Mouse (Mus musculus): ENCODE measurements at regions not wholly inside any gene's neighbourhood (a gene's known extent, or its start where the extent isn't known, plus 50 kb on each side); places are given as distances from the start of the nearest gene placed in this dataset.

DNA sequence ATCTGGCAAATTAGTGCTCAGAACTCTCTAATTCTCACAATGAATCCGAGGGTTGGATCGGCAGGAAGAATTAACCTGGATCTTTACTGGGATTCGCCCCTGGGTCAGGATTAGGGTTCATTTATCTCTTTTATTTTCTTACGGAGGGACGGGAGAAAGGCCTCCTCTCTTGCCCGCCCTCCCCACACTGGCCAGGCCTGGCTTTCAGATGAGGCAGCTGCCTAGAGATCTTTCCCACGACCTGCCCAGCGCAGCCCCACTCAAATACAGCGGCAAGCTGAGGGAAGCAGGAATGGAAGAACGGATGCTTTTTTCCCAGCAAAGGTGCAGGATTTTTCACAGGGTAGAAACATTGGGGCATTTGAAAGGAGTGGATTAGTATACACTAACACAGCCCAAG is 289.9 kb downstream of the Sox9 start:
- no peak for TF ChIP-seq POLR2A (IDR thresholded peaks at IDR 0.05; ENCODE audit: low read depth, low read length)
- no peak for TF ChIP-seq CTCF (IDR thresholded peaks at IDR 0.05; ENCODE audit: borderline replicate concordance, insufficient read depth, low read length)
- Histone ChIP-seq H3K4me3 (ENCODE audit: insufficient read depth, low read length) (no peak overlapping the region), H3K4me1 (ENCODE audit: control insufficient read depth, insufficient read depth, low read length) (0 out of 2 replicates have a peak, but pooled peaks cover 2% of the 10 kb centered on the region), H3K27ac (ENCODE audit: insufficient read depth, low read length) (no peak overlapping the region)

DNA sequence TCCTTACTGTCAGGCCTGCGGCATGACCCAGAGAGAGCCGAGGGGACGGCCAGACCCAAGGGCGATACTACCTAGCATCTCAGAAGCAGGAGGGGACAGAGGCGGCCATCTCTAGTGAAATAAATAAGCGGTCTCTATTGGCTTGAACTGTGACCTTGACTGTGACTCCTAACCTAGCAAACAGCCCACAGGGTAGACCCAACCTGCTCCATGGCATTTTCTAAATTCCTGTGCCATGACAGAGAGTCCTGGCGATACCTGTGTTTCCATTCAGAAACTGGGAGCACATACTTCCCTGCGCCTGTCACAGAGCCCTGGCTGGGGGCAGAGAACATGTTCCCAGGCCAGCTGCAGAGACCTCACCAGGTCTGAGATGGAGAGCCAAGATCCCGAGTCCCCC is 292.3 kb downstream of the Sox9 start:
- H3K4me3 ChIP-seq (ENCODE audit: insufficient read depth, low read length): no peak overlapping the region
- H3K4me1 ChIP-seq (ENCODE audit: control insufficient read depth, insufficient read depth, low read length): 0 out of 2 replicates have a peak, but pooled peaks cover 2% of the 10 kb centered on the region
- TF ChIP-seq CTCF (IDR thresholded peaks at IDR 0.05; ENCODE audit: borderline replicate concordance, insufficient read depth, low read length): no peak
- no peak for TF ChIP-seq POLR2A (IDR thresholded peaks at IDR 0.05; ENCODE audit: low read depth, low read length)
- H3K27ac ChIP-seq (ENCODE audit: insufficient read depth, low read length): no peak overlapping the region

DNA sequence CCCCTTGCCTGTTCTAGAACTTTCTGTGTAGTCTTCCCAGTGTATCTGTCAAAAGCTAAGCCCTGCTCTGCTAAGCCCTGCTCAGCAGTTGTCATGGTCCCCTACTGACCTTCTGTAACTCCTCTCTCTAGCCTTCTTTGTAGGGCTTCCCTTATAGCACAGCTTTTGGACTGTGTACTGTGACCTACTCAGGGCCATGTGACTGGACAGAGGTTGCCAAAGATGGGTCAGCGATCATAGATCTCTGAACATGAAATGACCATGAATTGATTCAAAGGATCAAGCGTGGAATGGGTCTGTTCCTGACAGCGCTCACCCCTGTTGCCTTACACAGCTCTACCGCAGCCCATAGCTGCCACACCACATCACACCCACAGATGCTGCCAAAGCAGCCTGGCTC is 294.3 kb downstream of the Sox9 start:
- no peaks in the 10 kb centered on the region for H3K4me1 ChIP-seq (ENCODE audit: control insufficient read depth, insufficient read depth, low read length)

DNA sequence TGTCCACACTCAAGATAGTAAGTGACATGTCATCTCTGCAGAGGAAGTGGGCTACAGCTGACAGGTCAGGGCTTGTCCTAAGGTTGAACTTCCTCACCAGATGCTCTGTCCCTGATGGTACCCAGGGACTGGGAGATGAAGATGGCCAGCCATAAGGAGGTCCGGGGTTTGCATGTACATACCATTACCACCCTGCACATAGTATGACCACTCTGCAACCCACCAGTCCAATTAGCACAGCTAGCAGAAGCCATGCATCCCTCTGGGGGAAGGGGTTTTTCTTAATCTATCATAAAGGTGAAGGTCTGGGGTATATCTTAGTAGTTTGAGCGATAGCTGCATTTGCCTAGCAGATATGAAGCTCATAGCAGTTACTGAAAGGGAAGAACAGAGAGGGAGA is 298.3 kb downstream of the Sox9 start:
- H3K27ac ChIP-seq (ENCODE audit: insufficient read depth, low read length): no peak overlapping the region
- no peaks in the 10 kb centered on the region for H3K4me1 ChIP-seq (ENCODE audit: control insufficient read depth, insufficient read depth, low read length)
- H3K4me3 ChIP-seq (ENCODE audit: insufficient read depth, low read length): no peak overlapping the region
- TF ChIP-seq POLR2A (IDR thresholded peaks at IDR 0.05; ENCODE audit: low read depth, low read length): no peak
- TF ChIP-seq CTCF (IDR thresholded peaks at IDR 0.05; ENCODE audit: borderline replicate concordance, insufficient read depth, low read length): no peak

More for the DNA sequence above, 294.3 kb downstream of the Sox9 start:
- Histone ChIP-seq H3K4me3 (ENCODE audit: insufficient read depth, low read length) (no peak overlapping the region), H3K27ac (ENCODE audit: insufficient read depth, low read length) (no peak overlapping the region)
- no peak for TF ChIP-seq POLR2A (IDR thresholded peaks at IDR 0.05; ENCODE audit: low read depth, low read length)
- no peak for TF ChIP-seq CTCF (IDR thresholded peaks at IDR 0.05; ENCODE audit: borderline replicate concordance, insufficient read depth, low read length)

DNA sequence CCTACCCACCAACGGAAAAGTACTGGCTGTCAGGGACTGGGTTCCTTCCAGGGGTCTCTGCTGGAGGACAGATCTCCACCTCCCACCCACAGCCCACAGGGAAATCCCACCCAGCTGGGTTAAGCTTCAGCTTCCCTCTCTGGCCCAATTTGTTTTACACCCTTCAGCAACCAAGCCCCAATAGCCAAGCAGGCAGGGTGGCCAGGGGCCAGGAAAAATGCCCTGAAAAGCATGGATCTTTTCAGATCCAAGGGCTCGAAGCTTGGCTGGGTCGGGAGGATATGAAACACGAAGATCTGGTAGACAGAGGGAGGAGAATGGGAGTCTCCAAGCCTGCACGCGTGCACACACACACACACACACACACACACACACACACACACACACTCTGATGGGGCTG is 302.4 kb downstream of the Sox9 start:
- Histone ChIP-seq H3K4me1 (ENCODE audit: control insufficient read depth, insufficient read depth, low read length) (no peaks in the 10 kb centered on the region), H3K4me3 (ENCODE audit: insufficient read depth, low read length) (no peak overlapping the region), H3K27ac (ENCODE audit: insufficient read depth, low read length) (no peak overlapping the region)
- no peak for TF ChIP-seq POLR2A (IDR thresholded peaks at IDR 0.05; ENCODE audit: low read depth, low read length)
- TF ChIP-seq CTCF (IDR thresholded peaks at IDR 0.05; ENCODE audit: borderline replicate concordance, insufficient read depth, low read length): no peak

DNA sequence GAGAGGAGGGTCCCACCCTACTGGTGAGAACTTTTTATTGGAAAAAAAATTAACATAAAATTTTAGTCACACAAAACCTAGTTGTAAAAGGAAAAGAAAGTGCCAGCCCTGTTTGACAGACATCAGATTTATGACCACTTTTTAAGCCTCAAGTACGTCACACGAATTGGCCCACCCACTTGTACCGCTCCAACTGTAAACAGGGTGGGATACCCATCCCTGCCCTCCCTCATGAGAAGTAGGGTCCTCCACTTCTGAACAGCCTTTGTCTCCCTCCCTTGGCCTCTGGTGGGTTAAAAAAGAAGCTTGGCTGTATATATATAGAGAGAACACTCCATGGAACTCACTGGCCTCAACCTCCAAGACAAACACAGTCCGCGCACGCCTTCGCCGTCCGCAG is 303.5 kb downstream of the Sox9 start:
- no peak overlapping the region for H3K27ac ChIP-seq (ENCODE audit: insufficient read depth, low read length)
- no peaks in the 10 kb centered on the region for H3K4me1 ChIP-seq (ENCODE audit: control insufficient read depth, insufficient read depth, low read length)
- H3K4me3 ChIP-seq (ENCODE audit: insufficient read depth, low read length): no peak overlapping the region
- TF ChIP-seq CTCF (IDR thresholded peaks at IDR 0.05; ENCODE audit: borderline replicate concordance, insufficient read depth, low read length) (no peak), POLR2A (IDR thresholded peaks at IDR 0.05; ENCODE audit: low read depth, low read length) (no peak)

DNA sequence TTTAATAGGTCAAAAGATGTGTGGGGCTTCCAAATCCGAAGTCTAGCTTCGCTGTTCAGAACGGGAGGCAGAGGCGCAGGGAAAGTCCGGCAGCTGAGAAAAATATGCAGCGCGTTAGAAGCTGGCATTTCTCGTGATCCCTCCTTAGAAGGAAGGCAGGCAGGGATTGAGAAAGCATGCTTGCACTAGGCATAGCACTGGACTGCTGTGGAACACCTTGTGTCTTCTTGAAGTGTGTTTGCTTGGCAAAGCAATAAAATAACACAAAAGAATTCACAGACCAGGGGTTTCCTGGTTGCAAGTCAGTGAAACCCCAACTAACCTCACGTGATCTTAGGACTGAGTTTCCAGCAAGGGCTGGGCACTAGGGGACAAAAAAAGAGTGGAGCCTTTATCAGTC is 305.1 kb downstream of the Sox9 start:
- no peak for TF ChIP-seq POLR2A (IDR thresholded peaks at IDR 0.05; ENCODE audit: low read depth, low read length)
- TF ChIP-seq CTCF (IDR thresholded peaks at IDR 0.05; ENCODE audit: borderline replicate concordance, insufficient read depth, low read length): no peak
- H3K4me1 ChIP-seq (ENCODE audit: control insufficient read depth, insufficient read depth, low read length): no peaks in the 10 kb centered on the region
- no peak overlapping the region for H3K27ac ChIP-seq (ENCODE audit: insufficient read depth, low read length)
- no peak overlapping the region for H3K4me3 ChIP-seq (ENCODE audit: insufficient read depth, low read length)

DNA sequence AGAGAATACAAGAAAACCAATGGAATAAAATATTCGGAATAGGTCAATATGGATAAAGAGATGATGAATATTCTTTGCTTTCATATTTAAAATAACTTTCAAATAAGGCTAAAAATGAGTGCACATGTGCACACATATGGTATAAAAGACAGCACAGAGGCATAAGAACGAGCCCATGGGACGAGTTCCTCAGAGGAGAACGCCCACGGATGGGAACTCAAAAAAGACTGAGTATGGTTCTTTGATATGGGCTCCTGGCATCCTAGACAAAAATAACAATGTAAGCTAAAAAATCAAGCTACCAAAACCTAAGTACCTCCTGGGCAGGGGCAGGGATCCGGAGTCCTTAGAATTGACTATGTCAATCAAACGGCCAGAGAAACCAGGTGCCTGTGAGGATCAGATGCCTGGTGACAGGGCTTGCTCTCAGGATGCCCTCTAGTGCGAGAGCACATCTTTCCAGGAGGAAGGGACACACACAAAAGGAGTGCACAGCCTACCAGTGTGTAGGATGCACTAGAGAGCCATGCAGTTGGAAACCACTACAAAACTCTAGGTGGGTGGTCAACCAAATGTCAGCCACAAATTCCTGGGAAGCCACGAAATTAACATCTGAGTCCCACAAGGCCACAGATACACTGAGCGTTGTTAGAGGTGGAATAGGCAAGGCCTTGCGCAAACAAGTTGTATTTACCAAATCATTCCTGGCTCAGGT is 307.8 kb downstream of the Sox9 start:
- Histone ChIP-seq H3K4me1 (ENCODE audit: control insufficient read depth, insufficient read depth, low read length) (no peaks in the 10 kb centered on the region), H3K27ac (ENCODE audit: insufficient read depth, low read length) (no peak overlapping the region), H3K4me3 (ENCODE audit: insufficient read depth, low read length) (no peak overlapping the region)
- TF ChIP-seq POLR2A (IDR thresholded peaks at IDR 0.05; ENCODE audit: low read depth, low read length) (no peak), CTCF (IDR thresholded peaks at IDR 0.05; ENCODE audit: borderline replicate concordance, insufficient read depth, low read length) (no peak)

DNA sequence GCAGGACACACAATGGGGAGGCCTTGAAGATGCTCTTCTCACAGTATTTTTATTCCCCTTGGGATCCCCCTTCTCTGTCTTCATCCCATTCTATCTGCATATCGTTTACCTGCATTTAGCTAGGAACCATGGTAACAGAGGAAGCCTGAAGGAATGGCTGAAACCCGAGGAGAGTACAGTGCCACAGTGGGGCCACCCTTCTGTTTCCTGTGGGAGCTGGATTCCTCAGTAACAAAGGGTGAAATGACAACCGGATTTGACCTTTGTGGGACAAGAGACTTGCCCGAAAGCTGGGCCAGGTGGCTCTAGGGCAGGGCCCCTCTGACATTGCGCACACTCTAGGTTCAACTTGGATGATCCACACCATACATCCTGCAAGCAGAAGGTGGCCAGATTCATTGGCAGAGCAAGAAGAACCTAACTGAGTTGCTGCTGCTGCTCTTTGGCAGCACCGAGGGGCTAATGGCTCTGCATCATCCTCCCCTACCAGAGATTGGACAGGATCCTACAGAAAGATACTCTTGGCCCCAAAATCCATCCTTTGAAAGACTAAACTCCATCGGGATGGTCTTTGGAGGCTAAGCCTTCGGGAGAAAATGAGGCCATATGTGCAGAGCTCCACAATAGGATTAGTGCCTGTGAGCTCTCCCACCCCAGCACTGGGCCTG is 310.0 kb downstream of the Sox9 start:
- H3K4me1 ChIP-seq (ENCODE audit: control insufficient read depth, insufficient read depth, low read length): no peaks in the 10 kb centered on the region
- TF ChIP-seq CTCF (IDR thresholded peaks at IDR 0.05; ENCODE audit: borderline replicate concordance, insufficient read depth, low read length) (no peak), POLR2A (IDR thresholded peaks at IDR 0.05; ENCODE audit: low read depth, low read length) (no peak)

DNA sequence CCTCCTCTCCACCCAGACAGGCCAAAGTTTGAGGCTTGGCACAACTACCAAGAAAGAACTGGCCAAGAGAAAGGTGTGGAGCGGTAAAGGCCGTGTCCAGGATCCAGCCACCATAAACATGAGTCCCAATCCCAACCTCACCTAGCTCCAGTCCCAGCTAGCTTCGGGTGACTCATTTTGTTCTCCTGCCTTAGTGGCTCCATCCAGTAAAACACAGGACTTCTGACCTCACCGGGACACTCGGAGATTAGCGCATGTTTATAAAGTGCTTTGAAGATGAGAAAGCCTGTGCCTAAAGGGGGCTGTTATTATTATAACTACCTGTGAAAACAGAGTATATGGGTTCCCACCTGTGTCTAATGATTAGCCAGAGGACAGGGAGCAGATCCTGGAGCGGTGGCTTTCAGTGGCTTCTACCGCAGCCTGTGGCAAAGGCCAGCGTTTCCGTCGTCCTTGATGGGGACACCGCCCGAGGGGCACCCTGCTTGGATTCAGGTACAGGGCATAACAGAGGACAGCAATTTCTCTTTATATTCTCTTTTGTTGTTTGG is 311.9 kb downstream of the Sox9 start:
- H3K4me3 ChIP-seq (ENCODE audit: insufficient read depth, low read length): no peak overlapping the region
- no peak overlapping the region for H3K27ac ChIP-seq (ENCODE audit: insufficient read depth, low read length)
- TF ChIP-seq CTCF (IDR thresholded peaks at IDR 0.05; ENCODE audit: borderline replicate concordance, insufficient read depth, low read length) (no peak), POLR2A (IDR thresholded peaks at IDR 0.05; ENCODE audit: low read depth, low read length) (no peak)
- H3K4me1 ChIP-seq (ENCODE audit: control insufficient read depth, insufficient read depth, low read length): no peaks in the 10 kb centered on the region

More for the DNA sequence above, 310.0 kb downstream of the Sox9 start:
- no peak overlapping the region for H3K27ac ChIP-seq (ENCODE audit: insufficient read depth, low read length)
- no peak overlapping the region for H3K4me3 ChIP-seq (ENCODE audit: insufficient read depth, low read length)

All from embryonic fibroblast, embryonic 13.5 days (primary cell).